Mouse (Mus musculus) cerebellum, adult 11-12 months (tissue): Measurements from ENCODE around the gene Nrarp.

ENCODE experiments used
- DNase-seq: peaks from one replicate; pipeline ENCODE4 v3.0.0; 2022

Nrarp gene

DNA sequence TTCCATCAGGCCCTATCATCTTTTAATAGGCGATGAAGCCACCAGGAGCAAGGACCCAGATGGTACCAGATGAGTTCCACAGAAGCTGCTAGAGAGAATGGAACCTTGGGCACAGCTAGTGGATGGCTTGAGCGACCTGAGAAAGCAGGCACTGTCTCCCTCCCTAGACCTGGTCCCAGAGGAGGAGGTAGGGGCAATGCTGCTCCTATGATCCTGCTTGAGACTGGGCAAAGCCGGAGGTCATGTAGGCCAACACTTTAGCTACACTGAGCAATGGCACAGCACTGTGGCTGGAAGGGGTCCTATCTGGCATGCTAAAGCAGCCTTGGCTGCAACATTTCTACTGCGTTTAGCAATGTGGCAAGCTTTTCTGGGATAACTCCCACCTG lies 4.9 kb upstream of the Nrarp start:
- DNase-seq = no peak

GRCm38 (mm10) chr2:25176573-25176972 lies 4.0 kb upstream of the Nrarp start:
- no peak for DNase-seq

GRCm38 (mm10) chr2:25177076-25177475 lies 3.5 kb upstream of the Nrarp start:
- no peak for DNase-seq

GRCm38 (mm10) chr2:25177685-25178084 lies 2.9 kb upstream of the Nrarp start:
- no peak for DNase-seq

GRCm38 (mm10) chr2:25178285-25178972 lies 2.1 kb upstream of the Nrarp start:
- DNase-seq = no peak

GRCm38 (mm10) chr2:25179566-25180217 lies 866 bp upstream of the Nrarp start:
- no peak for DNase-seq

DNA sequence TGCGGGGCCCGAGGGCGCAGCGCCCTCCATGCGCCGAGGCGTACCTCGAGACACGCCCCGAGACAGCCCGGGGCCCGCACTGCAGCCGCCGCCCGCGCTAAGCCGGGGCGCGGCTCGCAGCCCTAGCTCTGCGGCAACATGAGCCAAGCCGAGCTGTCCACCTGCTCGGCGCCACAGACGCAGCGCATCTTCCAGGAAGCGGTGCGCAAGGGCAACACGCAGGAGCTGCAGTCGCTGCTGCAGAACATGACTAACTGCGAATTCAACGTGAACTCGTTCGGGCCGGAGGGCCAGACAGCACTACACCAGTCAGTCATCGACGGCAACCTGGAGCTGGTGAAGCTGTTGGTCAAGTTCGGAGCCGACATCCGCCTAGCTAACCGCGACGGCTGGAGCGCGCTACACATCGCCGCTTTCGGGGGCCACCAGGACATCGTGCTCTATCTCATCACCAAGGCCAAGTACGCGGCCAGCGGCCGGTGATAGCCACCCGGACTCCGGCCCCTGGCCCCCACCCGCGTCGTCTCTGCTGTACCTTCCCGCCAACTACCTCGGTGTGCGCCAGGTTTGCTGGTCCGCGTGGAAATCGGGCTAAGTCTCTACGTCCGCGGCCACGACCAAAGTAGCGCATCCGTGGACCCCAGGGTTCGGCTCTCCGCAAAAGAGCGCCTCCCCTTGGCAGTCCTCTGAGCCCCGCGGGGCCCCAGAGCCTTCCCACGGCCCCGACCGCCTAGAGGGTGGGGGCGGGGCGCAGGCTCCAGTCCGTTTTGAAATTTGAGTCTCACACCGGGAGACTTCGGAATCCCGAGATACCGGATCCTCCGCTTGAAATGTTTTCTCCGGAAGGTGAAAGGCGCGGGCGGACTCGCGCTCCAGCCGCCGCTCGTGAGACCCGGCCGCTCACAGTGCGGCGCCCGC lies 674 bp downstream of the Nrarp start:
- DNase-seq = peak; percentile 44

DNA sequence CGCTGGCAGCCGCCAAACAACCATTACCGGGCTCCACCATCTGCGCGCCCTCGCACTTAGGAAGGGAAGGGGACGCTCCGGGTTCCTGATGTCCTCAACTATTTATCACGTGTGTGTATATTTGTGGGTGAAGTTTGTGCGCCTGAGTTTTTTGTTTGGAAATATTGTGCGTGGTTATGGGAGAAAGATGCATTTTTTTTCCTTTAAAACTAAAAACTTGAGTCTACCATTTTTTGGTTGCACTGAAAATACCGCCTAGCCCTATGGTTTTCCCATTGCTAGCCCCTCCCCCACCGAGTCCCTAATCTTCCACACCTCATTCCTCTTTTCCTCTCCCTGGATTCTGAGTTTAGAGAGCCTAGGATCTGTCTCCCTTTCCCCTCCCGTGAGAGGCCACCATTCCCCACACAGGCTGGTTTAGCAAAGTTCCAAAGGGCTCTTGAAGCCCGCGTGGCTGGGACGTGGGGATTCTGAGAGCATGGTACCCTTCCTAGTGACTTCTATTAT lies 1.4 kb downstream of the Nrarp start:
- DNase-seq = no peak

DNA sequence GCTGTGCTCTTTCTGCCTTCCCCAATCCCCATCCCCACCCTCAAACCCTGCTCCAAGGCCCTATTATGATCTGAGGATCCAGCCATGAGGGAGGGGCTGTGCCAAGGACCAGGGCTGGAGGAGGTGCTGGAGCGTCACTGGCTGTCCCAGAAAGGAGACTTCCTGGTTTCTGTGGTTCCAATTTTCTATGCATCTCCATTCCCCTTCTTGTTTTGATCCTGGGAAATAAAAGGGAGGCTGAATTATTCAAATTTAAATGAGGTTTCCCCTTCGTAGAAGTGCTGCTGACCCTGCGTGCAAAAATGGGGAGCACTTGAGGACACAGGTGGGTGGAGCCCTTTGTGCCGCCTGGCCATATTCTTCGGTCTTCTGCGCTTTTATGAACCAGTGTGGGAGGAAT lies 2.1 kb downstream of the Nrarp start:
- DNase-seq = no peak

DNA sequence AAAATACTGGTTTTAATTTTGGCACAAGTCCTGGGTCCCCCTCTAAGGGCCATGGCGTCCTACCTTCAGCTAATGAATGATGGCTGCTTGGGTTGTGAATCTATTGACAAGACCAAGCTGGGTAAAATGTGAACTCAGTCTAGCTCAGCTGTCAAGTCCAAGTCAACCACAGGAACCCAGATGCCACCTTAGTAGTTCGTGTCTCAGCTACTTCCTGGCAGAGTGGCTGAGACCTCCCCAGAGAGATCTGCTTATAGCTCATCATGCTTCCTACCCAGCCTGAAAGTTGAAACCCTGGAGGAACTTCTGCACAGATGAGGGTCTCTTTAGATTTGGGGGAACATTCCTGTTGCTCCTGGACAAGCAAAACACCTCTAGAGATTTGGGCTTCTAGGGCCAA lies 2.8 kb downstream of the Nrarp start:
- DNase-seq = no peak

DNA sequence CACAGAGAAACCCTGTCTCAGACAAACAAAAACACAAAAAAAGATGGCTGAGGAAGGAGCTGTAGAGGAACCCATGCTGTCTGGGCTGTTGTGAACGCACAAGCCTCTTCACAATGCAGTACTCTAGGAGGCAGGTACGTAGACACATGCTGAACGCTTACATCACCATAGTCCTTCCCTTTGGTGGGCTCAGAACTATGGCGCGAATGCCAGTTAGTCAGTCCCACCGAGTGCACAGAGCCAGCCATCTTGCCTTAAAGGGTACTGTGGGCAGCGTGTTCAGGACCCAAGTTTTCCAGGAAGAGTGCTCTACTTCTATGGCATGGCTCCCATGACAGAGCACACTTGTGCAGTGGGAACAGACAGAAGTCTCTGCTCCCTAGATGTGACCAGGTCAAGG lies 3.9 kb downstream of the Nrarp start:
- no peak for DNase-seq

GRCm38 (mm10) chr2:25185625-25186574 lies 5.3 kb downstream of the Nrarp start:
- no peak for DNase-seq

DNA sequence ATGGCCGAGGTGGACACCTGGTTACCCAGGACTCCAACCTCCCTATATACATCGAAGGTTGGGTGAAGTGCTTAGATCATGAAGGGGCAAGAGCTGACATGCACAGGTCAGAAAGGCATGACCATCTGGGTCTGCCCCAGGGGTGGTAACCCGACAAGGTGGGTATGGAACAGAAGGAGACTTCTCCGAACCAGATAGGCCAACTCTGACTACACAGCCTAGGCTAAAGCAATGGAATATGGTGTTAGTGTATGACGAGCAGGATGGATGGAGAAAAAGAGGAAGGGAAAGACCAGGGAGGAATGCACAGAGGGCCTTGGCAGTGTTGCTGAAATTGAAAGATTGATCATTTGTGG lies 6.0 kb downstream of the Nrarp start:
- no peak for DNase-seq

- no peak for DNase-seq
Observed at GRCm38 (mm10) chr2:25187841-25188240, 7.3 kb downstream of the Nrarp start.

- peak; percentile 83 for DNase-seq
Observed at GRCm38 (mm10) chr2:25193330-25193770, 12.8 kb downstream of the Nrarp start.

DNA sequence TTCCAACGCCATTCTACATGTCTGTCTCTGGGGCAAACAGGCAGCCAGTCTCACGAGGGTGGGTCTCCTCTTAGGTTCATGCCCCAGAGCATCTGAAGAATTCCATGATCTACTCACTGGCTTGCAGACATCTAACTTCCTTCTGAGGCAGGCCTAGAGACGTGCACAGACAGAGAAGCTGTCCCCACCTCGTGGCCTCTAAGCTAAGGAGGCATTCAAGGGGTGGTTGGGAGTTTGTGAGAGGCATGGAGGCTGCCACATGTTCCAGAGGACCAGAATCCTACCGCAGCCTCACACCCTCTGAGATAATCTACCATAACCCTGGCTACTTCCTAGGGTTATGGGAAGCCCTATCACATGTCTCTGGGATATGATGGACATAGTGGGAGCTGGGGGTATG lies 13.4 kb downstream of the Nrarp start:
- DNase-seq = no peak

DNA sequence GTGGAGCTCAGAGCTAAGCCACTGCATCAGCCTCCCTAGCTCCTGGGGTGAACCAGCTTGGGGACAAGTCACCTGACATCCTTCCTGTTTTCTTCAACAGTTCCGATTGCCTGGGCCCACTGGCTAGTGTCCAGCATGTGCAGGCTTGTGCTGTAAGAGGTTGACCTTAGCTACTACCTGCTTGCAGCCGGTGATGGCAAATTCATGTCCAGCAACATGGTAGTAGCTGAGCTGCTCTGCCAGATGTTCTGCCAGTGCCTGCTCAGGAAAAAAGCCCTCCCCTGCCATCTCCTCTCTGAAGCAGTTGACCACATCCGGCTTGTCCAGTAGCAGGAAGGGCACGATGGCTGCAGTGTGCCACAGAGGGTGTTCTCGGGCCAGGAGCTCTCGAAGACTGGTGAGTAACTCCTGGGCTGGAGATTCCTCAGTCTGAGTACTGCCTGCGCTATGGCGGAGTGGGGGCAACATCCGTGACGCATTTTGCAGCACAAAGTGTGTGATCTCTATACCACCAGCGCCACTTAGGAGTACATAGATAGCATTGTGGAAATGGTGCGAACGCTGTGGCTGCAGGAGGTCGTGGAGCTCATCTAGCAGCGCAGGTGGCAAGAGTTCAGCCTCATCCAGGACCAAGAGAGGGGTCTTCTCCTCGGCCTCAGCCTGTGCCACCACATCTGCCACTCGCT lies 14.1 kb downstream of the Nrarp start:
- DNase-seq = no peak

DNA sequence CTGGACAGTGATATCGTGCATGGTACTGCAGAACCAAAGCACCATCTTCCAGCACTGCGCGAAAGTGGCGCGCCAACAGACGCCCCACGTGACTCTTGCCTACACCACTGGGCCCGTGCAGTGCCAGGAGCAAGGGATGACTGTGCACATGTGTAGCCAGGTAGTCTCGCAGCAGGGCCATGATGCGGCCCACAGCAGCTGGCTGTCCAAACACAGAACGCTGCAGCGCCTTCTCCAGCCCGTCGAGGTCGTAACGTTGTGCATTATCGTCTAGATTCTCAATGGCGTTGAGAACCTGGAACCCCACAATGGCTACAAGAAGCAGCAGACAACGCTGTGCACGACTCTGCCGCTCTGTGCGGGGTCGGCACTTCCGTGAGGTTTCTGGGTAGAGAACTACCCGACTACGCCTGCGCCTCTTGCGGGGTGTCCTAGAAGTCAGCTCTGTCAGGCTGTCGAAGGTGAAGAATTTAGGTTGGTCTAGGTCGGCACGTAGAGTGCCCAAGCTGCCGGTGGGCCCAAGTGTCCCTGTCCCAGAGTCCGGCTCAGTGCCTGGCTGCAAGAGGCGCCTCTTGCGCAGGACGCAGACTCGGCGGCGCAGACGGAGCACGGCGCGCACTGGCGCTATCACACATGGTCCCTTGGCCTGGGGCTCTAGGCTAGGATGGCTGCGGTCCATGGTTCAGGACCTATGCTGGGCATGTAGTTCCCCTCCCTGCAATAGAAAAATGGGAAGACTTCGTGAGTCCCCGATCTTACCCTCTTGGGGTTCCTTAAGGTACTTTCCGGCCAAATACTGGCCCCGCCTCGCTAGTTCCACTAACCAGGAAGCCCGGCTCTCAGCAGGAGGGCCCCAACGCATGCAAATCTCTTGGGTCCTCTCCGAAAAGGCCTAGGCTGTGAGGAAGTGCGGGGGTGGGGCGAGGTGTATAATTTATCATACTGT lies 14.9 kb downstream of the Nrarp start:
- no peak for DNase-seq

- DNase-seq = no peak
Observed at GRCm38 (mm10) chr2:25196172-25196954, 15.8 kb downstream of the Nrarp start, which contains the start of gene Tor4a. TSS of gene Tor4a (minus strand) at chr2:25196886.

DNA sequence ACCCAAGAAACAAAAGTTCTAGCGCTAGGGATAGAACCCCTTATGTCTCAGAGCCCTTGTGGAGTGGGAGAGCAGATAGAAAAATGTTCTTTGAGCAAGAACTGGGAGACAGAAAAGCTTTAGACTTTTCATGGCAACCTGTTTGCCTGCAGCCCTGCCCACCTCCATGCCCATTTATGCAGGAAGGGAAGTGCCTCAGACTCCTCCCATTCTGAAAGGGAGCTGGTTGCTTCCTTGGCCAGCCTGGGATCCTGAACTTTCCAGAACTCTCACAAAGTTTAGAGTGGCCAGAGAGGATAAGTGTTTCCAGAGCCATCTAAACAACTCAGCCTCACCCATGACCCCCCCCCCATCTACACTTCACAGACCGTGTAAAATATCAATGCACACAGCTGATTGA lies 16.6 kb downstream of the Nrarp start:
- no peak for DNase-seq
